Mouse (Mus musculus): ENCODE measurements around the gene Bicd2.

GRCm38 (mm10) chr13:49391374-49391773, 50.0 kb downstream of the Bicd2 start:
- TF ChIP-seq CTCF (IDR thresholded peaks at IDR 0.05; ENCODE audit: low read depth, low read length) (no peak), POLR2A (IDR thresholded peaks at IDR 0.05; ENCODE audit: extremely low read depth, insufficient read depth, low read length) (no peak)

Measured in liver, adult 2 months (tissue).